Comparison of ENCODE assay signal across 23 mouse cellular contexts in genomic region chr5:34489418-34489787, GRCm38 (mm10). TPM values are rescaled to one million over a fixed set of nuclear protein-coding genes. Genes with fewer than 3 reads are reported as not detected.
DNase-seq lines count a peak whose midpoint lies in the region; ATAC-seq and TF ChIP-seq lines count a peak whose summit lies in the region.
"Had no signal": no experiment of that assay in that cellular context is flagged by ENCODE, and none has a peak within 500 bp of the region (broad histone marks: within the 10 kb centered on the region; RNA-seq: fewer than 3 reads in every experiment).

No protein-coding gene starts in this region.

- DNase-seq in forebrain, postnatal 0 days, result no peak
- DNase-seq in 3T3-L1 (ENCODE audit: low read depth, low spot score), result peak; percentile 10
- DNase-seq: adrenal gland, postnatal 36 days; B cell, adult 2 months; cerebellum, adult 18-20 months; gastrocnemius, postnatal 10 days; heart, adult 2 months; heart, postnatal 4 days; kidney, postnatal 10 days; left cerebral cortex, postnatal 4 days; thymus, postnatal 4 days had no signal

- no peak overlapping the region for H3K4me3 ChIP-seq in forebrain, postnatal 0 days (ENCODE audit: low read depth, low read length)
- H3K4me3 ChIP-seq in forebrain, embryonic 16.5 days (replicated peaks; ENCODE audit: low read length), result no peak overlapping the region
- H3K4me3 ChIP-seq in kidney, embryonic 16.5 days (ENCODE audit: low read length), result no peak overlapping the region
- no peak overlapping the region for H3K4me3 ChIP-seq in kidney, embryonic 15.5 days (replicated peaks)
- H3K4me3 ChIP-seq: embryonic facial prominence, embryonic 12.5 days; heart, adult 2 months; left cerebral cortex, adult 2 months; lung, embryonic 15.5 days; neural tube, embryonic 13.5 days had no signal

- H3K4me2 ChIP-seq in forebrain, postnatal 0 days (ENCODE audit: low read depth), result no peak overlapping the region
- H3K4me2 ChIP-seq in forebrain, embryonic 16.5 days (ENCODE audit: low read length), result no peak overlapping the region
- no peak overlapping the region for H3K4me2 ChIP-seq in kidney, embryonic 16.5 days (replicated peaks; ENCODE audit: low read depth, low read length)
- H3K4me2 ChIP-seq in kidney, embryonic 15.5 days, result no peak overlapping the region
- H3K4me2 ChIP-seq: embryonic facial prominence, embryonic 12.5 days; liver, embryonic 11.5 days; lung, embryonic 15.5 days; midbrain, embryonic 11.5 days; neural tube, embryonic 13.5 days had no signal

- ATAC-seq in forebrain, postnatal 0 days, result peak; percentile 29
- ATAC-seq in forebrain, embryonic 16.5 days, result no peak
- ATAC-seq in kidney, embryonic 16.5 days (ENCODE audit: low FRiP score, low TSS enrichment), result peak; percentile 51; the same call in 1 of the 2 replicates
- no peak for ATAC-seq in kidney, embryonic 15.5 days (replicated peaks; ENCODE audit: low FRiP score)
- 0 out of 2 replicates have a peak, but pooled peaks have one; percentile 25 for ATAC-seq in erythroid progenitor cell, adult 5-6 weeks (replicated peaks; ENCODE audit: low FRiP score, poor library complexity, severe bottlenecking)
- ATAC-seq in granulocyte monocyte progenitor cell, adult 5-6 weeks (replicated peaks; ENCODE audit: poor library complexity, severe bottlenecking), result no peak

- H3K4me1 ChIP-seq in forebrain, postnatal 0 days (ENCODE audit: insufficient read depth), result no peaks in the 10 kb centered on the region
- H3K4me1 ChIP-seq in forebrain, embryonic 16.5 days (replicated peaks; ENCODE audit: control insufficient read depth, insufficient read depth, low read length), result peaks cover 3% of the 10 kb centered on the region; the same call in 1 of the 2 replicates
- H3K4me1 ChIP-seq in kidney, embryonic 16.5 days (ENCODE audit: insufficient read depth, low read length), result no peaks in the 10 kb centered on the region; the same call in 1 of the 2 replicates
- H3K4me1 ChIP-seq in kidney, embryonic 15.5 days, result peaks cover 8% of the 10 kb centered on the region
- H3K4me1 ChIP-seq: embryonic facial prominence, embryonic 12.5 days; lung, embryonic 15.5 days; neural tube, embryonic 13.5 days had no signal

- H3K27me3 ChIP-seq in forebrain, postnatal 0 days (ENCODE audit: insufficient read depth, low read length), result no peaks in the 10 kb centered on the region
- H3K27me3 ChIP-seq in forebrain, embryonic 16.5 days (replicated peaks; ENCODE audit: control insufficient read depth, insufficient read depth, low read length), result no peaks in the 10 kb centered on the region
- no peaks in the 10 kb centered on the region for H3K27me3 ChIP-seq in kidney, embryonic 16.5 days (ENCODE audit: insufficient read depth, low read length)
- H3K27me3 ChIP-seq in kidney, embryonic 15.5 days, result no peaks in the 10 kb centered on the region
- H3K27me3 ChIP-seq: embryonic facial prominence, embryonic 12.5 days; lung, embryonic 15.5 days; neural tube, embryonic 13.5 days had no signal

- peak; percentile 40 for TF ChIP-seq CTCF in forebrain, postnatal 0 days (IDR thresholded peaks at IDR 0.05; ENCODE audit: low read depth)

- peak overlapping the region; percentile 15; the same call in 1 of the 2 replicates for H3K27ac ChIP-seq in forebrain, postnatal 0 days (ENCODE audit: low read depth, low read length)
- H3K27ac ChIP-seq in forebrain, embryonic 16.5 days (ENCODE audit: low read length), result no peak overlapping the region
- H3K27ac ChIP-seq in kidney, embryonic 16.5 days (ENCODE audit: low read length), result no peak overlapping the region
- no peak overlapping the region for H3K27ac ChIP-seq in kidney, embryonic 15.5 days
- H3K27ac ChIP-seq: embryonic facial prominence, embryonic 12.5 days; heart, adult 2 months; left cerebral cortex, adult 2 months; lung, embryonic 15.5 days; macrophage; neural tube, embryonic 13.5 days had no signal

- no peak overlapping the region for H3K9ac ChIP-seq in forebrain, postnatal 0 days
- no peak overlapping the region for H3K9ac ChIP-seq in forebrain, embryonic 16.5 days (replicated peaks; ENCODE audit: low read depth, low read length)
- no peak overlapping the region for H3K9ac ChIP-seq in kidney, embryonic 16.5 days (replicated peaks; ENCODE audit: low read length)
- H3K9ac ChIP-seq in kidney, embryonic 15.5 days, result no peak overlapping the region
- H3K9ac ChIP-seq: embryonic facial prominence, embryonic 12.5 days; lung, embryonic 15.5 days; neural tube, embryonic 13.5 days had no signal

- no peaks in the 10 kb centered on the region for H3K9me3 ChIP-seq in forebrain, postnatal 0 days (ENCODE audit: low read length)
- no peaks in the 10 kb centered on the region for H3K9me3 ChIP-seq in forebrain, embryonic 16.5 days (ENCODE audit: control insufficient read depth, low read length)
- no peaks in the 10 kb centered on the region for H3K9me3 ChIP-seq in kidney, embryonic 16.5 days (ENCODE audit: low read length)
- no peaks in the 10 kb centered on the region for H3K9me3 ChIP-seq in kidney, embryonic 15.5 days (replicated peaks)
- H3K9me3 ChIP-seq: embryonic facial prominence, embryonic 12.5 days; lung, embryonic 15.5 days; neural tube, embryonic 13.5 days had no signal

- WGBS in forebrain, postnatal 0 days, result 77% methylated on average over 3 of the region's 3 CpGs
- 91% methylated on average over 3 of the region's 3 CpGs for WGBS in forebrain, embryonic 16.5 days
- WGBS in kidney, embryonic 16.5 days, result 68% methylated on average over 3 of the region's 3 CpGs
- 67% methylated on average over 3 of the region's 3 CpGs for WGBS in kidney, embryonic 15.5 days

- peaks cover 28% of the 10 kb centered on the region for H3K36me3 ChIP-seq in forebrain, postnatal 0 days (ENCODE audit: insufficient read depth)
- H3K36me3 ChIP-seq in forebrain, embryonic 16.5 days (ENCODE audit: control insufficient read depth, insufficient read depth), result peaks cover 15% of the 10 kb centered on the region
- H3K36me3 ChIP-seq in kidney, embryonic 16.5 days (ENCODE audit: insufficient read depth, low read length), result peaks cover 14% of the 10 kb centered on the region
- H3K36me3 ChIP-seq in kidney, embryonic 15.5 days, result peaks cover 28% of the 10 kb centered on the region

RNA-seq across cellular contexts. Expression of gene Tnip2, which starts 24.4 kb away (rescaled TPM):
- 7.2 and 9.7 TPM in 2 replicates for total RNA-seq in forebrain, postnatal 0 days (2014; rRNA removed)
- 4.9 and 9.4 TPM in 2 replicates for polyA plus RNA-seq in forebrain, postnatal 0 days (2015; fragmentation: Nextera tagmentation; extraction: Ambion mirVana)
- polyA plus RNA-seq in forebrain, embryonic 16.5 days (2015; fragmentation: Nextera tagmentation; extraction: Ambion mirVana), result 8.6 and 8.7 TPM in 2 replicates
- 22.6 and 25.0 TPM in 2 replicates for polyA plus RNA-seq in kidney, embryonic 16.5 days (2015; fragmentation: Nextera tagmentation; extraction: Ambion mirVana)
- 18.4 and 21.9 TPM in 2 replicates for polyA plus RNA-seq in kidney, embryonic 15.5 days (2015; fragmentation: Nextera tagmentation; extraction: Ambion mirVana)
- 3.2 TPM in 1 of 2 replicates, not detected in the other for total RNA-seq in erythroid progenitor cell, adult 5-6 weeks (2015; ENCODE audit: low replicate concordance)
- 0.23 and 7.4 TPM in 2 replicates for total RNA-seq in erythroid progenitor cell, adult 5-6 weeks (2017; ENCODE audit: low replicate concordance)
- total RNA-seq in granulocyte monocyte progenitor cell, adult 5-6 weeks (2014; fragmentation: Nextera tagmentation), result 11.8 and 16.2 TPM in 2 replicates
- total RNA-seq in granulocyte monocyte progenitor cell, adult 5-6 weeks (2017), result 22.0 and 24.4 TPM in 2 replicates

RNA-seq across cellular contexts. Expression of gene Sh3bp2, which starts 36.2 kb away (rescaled TPM):
- 37.6 and 43.7 TPM in 2 replicates for total RNA-seq in forebrain, postnatal 0 days (2014; rRNA removed)
- 21.5 and 21.8 TPM in 2 replicates for polyA plus RNA-seq in forebrain, postnatal 0 days (2015; fragmentation: Nextera tagmentation; extraction: Ambion mirVana)
- polyA plus RNA-seq in forebrain, embryonic 16.5 days (2015; fragmentation: Nextera tagmentation; extraction: Ambion mirVana), result 29.1 and 31.2 TPM in 2 replicates
- 5.6 and 9.5 TPM in 2 replicates for polyA plus RNA-seq in kidney, embryonic 16.5 days (2015; fragmentation: Nextera tagmentation; extraction: Ambion mirVana)
- 7.6 and 10.3 TPM in 2 replicates for polyA plus RNA-seq in kidney, embryonic 15.5 days (2015; fragmentation: Nextera tagmentation; extraction: Ambion mirVana)
- 1.7 and 4.3 TPM in 2 replicates for total RNA-seq in erythroid progenitor cell, adult 5-6 weeks (2015; ENCODE audit: low replicate concordance)
- total RNA-seq in erythroid progenitor cell, adult 5-6 weeks (2017; ENCODE audit: low replicate concordance), result 3.9 and 6.0 TPM in 2 replicates
- total RNA-seq in granulocyte monocyte progenitor cell, adult 5-6 weeks (2014; fragmentation: Nextera tagmentation), result 15.4 and 16.5 TPM in 2 replicates
- total RNA-seq in granulocyte monocyte progenitor cell, adult 5-6 weeks (2017), result 9.8 and 11.9 TPM in 2 replicates

Comparison
In these comparisons a context has a peak if more than half of its experiments do, and no peak if none do; other contexts are left out.
1. ATAC-seq: peak in forebrain, postnatal 0 days (single experiment), kidney, embryonic 16.5 days (single experiment) and erythroid progenitor cell, adult 5-6 weeks (single experiment); none in forebrain, embryonic 16.5 days (single experiment), kidney, embryonic 15.5 days (single experiment) and granulocyte monocyte progenitor cell, adult 5-6 weeks (single experiment).